Mouse (Mus musculus) G1E (cell line): ENCODE measurements around the gene Tacc3.

Source experiments
- CTCF ChIP-seq: IDR thresholded peaks from 2 replicates; pipeline ENCODE4 v1.5.1; 2012; ENCODE audit warnings: low read depth, low read length, inconsistent platforms, mixed read lengths
- GATA2 ChIP-seq: IDR thresholded peaks from 2 replicates; pipeline ENCODE4 v1.6.1; 2012; ENCODE audit warnings: low read depth, low read length, inconsistent platforms, borderline replicate concordance

GRCm38 (mm10) chr5:33623766-33624165 is 34.2 kb upstream of the Tacc3 start:
- TF ChIP-seq CTCF (no peak), GATA2 (no peak)
